ENCODE assay signal across 13 mouse cellular contexts in genomic region chr17:78586318-78587105, GRCm38 (mm10).
DNase-seq lines count a peak whose midpoint lies in the region; ATAC-seq lines count a peak whose summit lies in the region.
"Had no signal": no experiment of that assay in that cellular context is flagged by ENCODE, and none has a peak within 500 bp of the region (broad histone marks: within the 10 kb centered on the region; RNA-seq: fewer than 3 reads in every experiment).

No protein-coding gene starts in this region.

- no peak overlapping the region for H3K9ac ChIP-seq in lung, embryonic 15.5 days
- H3K9ac ChIP-seq in intestine, embryonic 14.5 days (ENCODE audit: low read length) = no peak overlapping the region
- H3K9ac ChIP-seq in midbrain, embryonic 16.5 days (ENCODE audit: low read depth, low read length) = no peak overlapping the region
- H3K9ac ChIP-seq: limb, embryonic 12.5 days had no signal

- no peak overlapping the region for H3K4me2 ChIP-seq in lung, embryonic 15.5 days
- 0 out of 2 replicates have a peak overlapping the region, but pooled peaks have one; percentile 18 for H3K4me2 ChIP-seq in intestine, embryonic 14.5 days (ENCODE audit: low read length)
- H3K4me2 ChIP-seq in midbrain, embryonic 16.5 days (ENCODE audit: low read length) = no peak overlapping the region
- H3K4me2 ChIP-seq: limb, embryonic 12.5 days had no signal

- no peaks in the 10 kb centered on the region for H3K36me3 ChIP-seq in lung, embryonic 15.5 days
- no peaks in the 10 kb centered on the region for H3K36me3 ChIP-seq in intestine, embryonic 14.5 days (ENCODE audit: control insufficient read depth, insufficient read depth, low read length)
- H3K36me3 ChIP-seq in midbrain, embryonic 16.5 days (ENCODE audit: control insufficient read depth, insufficient read depth, low read length) = no peaks in the 10 kb centered on the region
- H3K36me3 ChIP-seq: limb, embryonic 12.5 days had no signal

- no peak overlapping the region for H3K4me3 ChIP-seq in lung, embryonic 15.5 days
- no peak overlapping the region for H3K4me3 ChIP-seq in intestine, embryonic 14.5 days (ENCODE audit: low read depth, low read length)
- H3K4me3 ChIP-seq in midbrain, embryonic 16.5 days (ENCODE audit: low read depth, low read length) = no peak overlapping the region
- H3K4me3 ChIP-seq: limb, embryonic 12.5 days; megakaryocyte, embryonic 14.5 days; myocyte had no signal

- H3K27me3 ChIP-seq in lung, embryonic 15.5 days = 0 out of 2 replicates have a peak, but pooled peaks cover 1% of the 10 kb centered on the region
- no peaks in the 10 kb centered on the region for H3K27me3 ChIP-seq in intestine, embryonic 14.5 days (replicated peaks; ENCODE audit: control insufficient read depth, insufficient read depth, low read length)
- H3K27me3 ChIP-seq in midbrain, embryonic 16.5 days (ENCODE audit: control insufficient read depth, insufficient read depth, low read depth, low read length) = no peaks in the 10 kb centered on the region
- H3K27me3 ChIP-seq: limb, embryonic 12.5 days had no signal

- H3K4me1 ChIP-seq in lung, embryonic 15.5 days = no peaks in the 10 kb centered on the region
- H3K4me1 ChIP-seq in intestine, embryonic 14.5 days (replicated peaks; ENCODE audit: control insufficient read depth, insufficient read depth, low read length) = 0 out of 2 replicates have a peak, but pooled peaks cover 6% of the 10 kb centered on the region
- peaks cover 3% of the 10 kb centered on the region for H3K4me1 ChIP-seq in midbrain, embryonic 16.5 days (ENCODE audit: control insufficient read depth, insufficient read depth, low read length)
- H3K4me1 ChIP-seq: limb, embryonic 12.5 days; megakaryocyte, embryonic 14.5 days had no signal

- WGBS in lung, embryonic 15.5 days = 57% methylated on average over 12 of the region's 12 CpGs
- WGBS in intestine, embryonic 14.5 days = 83% methylated on average over 12 of the region's 12 CpGs
- WGBS in midbrain, embryonic 16.5 days = 89% methylated on average over 12 of the region's 12 CpGs

- DNase-seq in lung, postnatal 25 days (ENCODE audit: low spot score) = no peak
- DNase-seq in intestine, embryonic 14.5 days (ENCODE audit: low spot score) = no peak
- no peak for DNase-seq in kidney, postnatal 25 days
- DNase-seq: layer of hippocampus, postnatal 36 days had no signal

- no peak overlapping the region for H3K27ac ChIP-seq in lung, embryonic 15.5 days
- no peak overlapping the region for H3K27ac ChIP-seq in intestine, embryonic 14.5 days (ENCODE audit: low read depth)
- H3K27ac ChIP-seq in midbrain, embryonic 16.5 days (ENCODE audit: low read length) = no peak overlapping the region
- H3K27ac ChIP-seq: kidney, postnatal 0 days; limb, embryonic 12.5 days had no signal

- H3K9me3 ChIP-seq in lung, embryonic 15.5 days = no peaks in the 10 kb centered on the region
- H3K9me3 ChIP-seq in intestine, embryonic 14.5 days (ENCODE audit: control insufficient read depth, low read length) = no peaks in the 10 kb centered on the region
- no peaks in the 10 kb centered on the region for H3K9me3 ChIP-seq in midbrain, embryonic 16.5 days (replicated peaks; ENCODE audit: control insufficient read depth, low read length, poor library complexity, severe bottlenecking)
- H3K9me3 ChIP-seq: limb, embryonic 12.5 days; megakaryocyte, embryonic 14.5 days had no signal

- 0 out of 2 replicates have a peak, but pooled peaks have one; percentile 29 for ATAC-seq in lung, embryonic 15.5 days (ENCODE audit: borderline replicate concordance, extremely low read depth, low FRiP score, low TSS enrichment)
- ATAC-seq in erythroblast, adult 5-6 weeks (replicated peaks; ENCODE audit: low FRiP score, poor library complexity, severe bottlenecking) = 0 out of 2 replicates have a peak, but pooled peaks have one; percentile 39
- ATAC-seq in intestine, embryonic 14.5 days (replicated peaks; ENCODE audit: low FRiP score, low TSS enrichment, low read depth) = peak; percentile 61; the same call in 1 of the 2 replicates
- peak; percentile 45 for ATAC-seq in megakaryocyte progenitor cell, adult 5-6 weeks (replicated peaks; ENCODE audit: poor library complexity)
- no peak for ATAC-seq in midbrain, embryonic 16.5 days
- ATAC-seq: forebrain, embryonic 16.5 days had no signal
